Mouse (Mus musculus) heart, postnatal 0 days (tissue): Measurements from ENCODE around the gene Pi4ka. TPM values are rescaled to one million over a fixed set of nuclear protein-coding genes. Genes with fewer than 3 reads are reported as not detected.

Experiments
- ATAC-seq: fragments of 200-750 bp; cut with Nextera tagmentation; 2 replicates; pipeline ENCODE4 v1.8.0; 2017; ENCODE audit warnings: low read depth, moderate number of reproducible peaks, moderate library complexity; ENCODE audit not compliant: insufficient read depth
- DNase-seq: peaks from one replicate; pipeline ENCODE4 v3.0.0-alpha.2; 2016; ENCODE audit warnings: low spot score
- H3K27ac ChIP-seq: fragments of 300-500 bp; sonication (generic); 2 replicates; pipeline ENCODE4 v1.5.1; 2014; ENCODE audit warnings: low read depth, mild to moderate bottlenecking
- H3K27me3 ChIP-seq: fragments of 300-500 bp; sonication (generic); 2 replicates; pipeline ENCODE4 v1.6.1; 2014; ENCODE audit warnings: low read length, mixed read lengths; ENCODE audit not compliant: control insufficient read depth, insufficient read depth
- H3K36me3 ChIP-seq: fragments of 300-500 bp; sonication (generic); replicated peaks from 2 replicates; pipeline ENCODE4 v1.6.1; 2014; ENCODE audit warnings: low read length, mixed read lengths; ENCODE audit not compliant: control insufficient read depth, insufficient read depth
- H3K4me1 ChIP-seq: fragments of 300-500 bp; sonication (generic); 2 replicates; pipeline ENCODE4 v1.6.1; 2014; ENCODE audit warnings: antibody characterized with exemption; ENCODE audit not compliant: control insufficient read depth, insufficient read depth
- H3K4me2 ChIP-seq: fragments of 300-500 bp; sonication (generic); 2 replicates; pipeline ENCODE4 v1.6.1; 2014; ENCODE audit warnings: low read depth, mild to moderate bottlenecking, low read length, moderate library complexity
- H3K4me3 ChIP-seq: fragments of 300-500 bp; sonication (generic); 2 replicates; pipeline ENCODE4 v1.5.1; 2014; ENCODE audit warnings: low read depth, low read length
- H3K9ac ChIP-seq: fragments of 300-500 bp; sonication (generic); replicated peaks from 2 replicates; pipeline ENCODE4 v1.6.1; 2014; ENCODE audit warnings: low read depth, low read length, mixed read lengths
- H3K9me3 ChIP-seq: fragments of 300-500 bp; sonication (generic); replicated peaks from 2 replicates; pipeline ENCODE4 v1.6.1; 2016; ENCODE audit warnings: low read length; ENCODE audit not compliant: control insufficient read depth
- CTCF ChIP-seq: IDR thresholded peaks from 2 replicates; pipeline ENCODE4 v1.5.1; 2016; ENCODE audit warnings: antibody characterized with exemption, control low read depth, low read depth
- EP300 ChIP-seq: IDR thresholded peaks from 2 replicates; pipeline ENCODE4 v1.6.1; 2016; ENCODE audit warnings: antibody characterized with exemption, low read depth
- WGBS: fragments of 180-500 bp; shearing (Covaris S2); extraction: QIAGEN DNeasy Blood & Tissue Kit; methylation state at CpG from one replicate; pipeline ENCODE4 v1.1.7; 2014; 5-methylcytosine and 5-hydroxymethylcytosine counted together
- polyA plus RNA-seq: library from polyadenylated mRNA; unstranded; fragments of >200 nt; fragmentation: Nextera tagmentation; extraction: Ambion mirVana; gene quantifications from 2 replicates; pipeline ENCODE4 v1.2.1, GENCODE M21; 2015
- total RNA-seq: library from RNA; depleted of rRNA; stranded (reverse); fragments of >200 nt; gene quantifications from 2 replicates; pipeline ENCODE4 v1.2.3, GENCODE M21; 2014; ENCODE audit warnings: low replicate concordance

Gene Pi4ka
- total and polyA plus RNA-seq, 2 experiments from 2014 or later, result 18.5 to 60.0 TPM

DNA sequence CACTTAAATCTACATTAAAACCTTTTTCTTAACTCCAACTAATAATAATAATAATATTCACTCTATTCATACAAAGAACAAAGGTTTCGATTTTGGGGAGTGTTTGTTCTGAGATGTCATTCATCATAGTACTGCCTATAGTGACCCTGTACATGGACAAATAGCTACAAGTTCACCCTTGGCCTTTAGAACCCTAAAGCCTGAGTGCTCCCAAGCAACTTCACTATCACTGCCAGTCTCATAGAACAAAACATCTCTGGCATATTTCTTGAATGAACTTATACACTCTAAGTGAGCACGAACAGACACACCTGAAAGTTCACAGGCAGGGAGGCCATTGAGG, 60.3 kb downstream of the Pi4ka start:
- H3K36me3 ChIP-seq, result peaks cover 48% of the 10 kb centered on the region
- no peak overlapping the region for H3K4me2 ChIP-seq
- H3K4me3 ChIP-seq, result no peak overlapping the region
- no peaks in the 10 kb centered on the region for H3K4me1 ChIP-seq
- no peaks in the 10 kb centered on the region for H3K9me3 ChIP-seq
- WGBS, result 84% methylated on average over 2 of the region's 2 CpGs
- DNase-seq, result no peak
- H3K27ac ChIP-seq, result no peak overlapping the region
- no peak overlapping the region for H3K9ac ChIP-seq
- no peak for TF ChIP-seq CTCF
- TF ChIP-seq EP300, result no peak
- ATAC-seq, result no peak
- no peaks in the 10 kb centered on the region for H3K27me3 ChIP-seq

DNA sequence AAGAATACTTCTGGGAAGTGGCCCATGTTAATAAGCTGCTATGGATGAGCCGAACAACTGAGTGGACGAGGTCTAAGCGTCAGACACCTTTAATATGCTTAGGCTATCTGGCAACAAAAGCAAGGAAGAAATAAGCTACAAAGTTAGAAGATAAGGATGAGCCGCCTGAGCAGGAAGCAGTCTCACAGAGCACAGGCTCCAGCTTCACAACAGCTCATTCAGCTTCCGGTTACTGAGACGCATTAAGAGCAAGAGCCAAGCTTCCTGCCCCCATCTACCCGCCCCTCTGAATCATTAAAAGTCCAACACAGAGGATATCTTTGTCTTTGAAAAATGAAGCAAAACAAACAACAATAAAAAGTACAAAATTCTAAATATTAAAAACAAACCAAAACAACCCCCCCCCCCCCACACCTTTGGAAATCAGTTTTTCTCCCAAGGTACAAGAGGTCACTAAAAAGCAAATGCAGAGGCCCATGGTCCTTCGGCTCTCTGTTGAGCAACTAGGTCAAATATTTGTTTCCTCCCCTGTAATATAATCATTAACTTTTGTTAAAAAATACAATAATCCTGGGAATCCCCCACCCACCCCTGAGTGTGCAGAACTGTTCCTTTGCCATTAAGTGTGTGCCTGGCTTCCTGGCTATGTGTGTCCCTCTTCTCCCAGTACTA, 60.8 kb downstream of the Pi4ka start:
- Histone ChIP-seq H3K27ac (no peak overlapping the region), H3K27me3 (no peaks in the 10 kb centered on the region), H3K4me1 (no peaks in the 10 kb centered on the region), H3K4me3 (no peak overlapping the region), H3K36me3 (peaks cover 43% of the 10 kb centered on the region), H3K4me2 (no peak overlapping the region), H3K9me3 (no peaks in the 10 kb centered on the region), H3K9ac (no peak overlapping the region)
- 65% methylated on average over 8 of the region's 8 CpGs for WGBS
- DNase-seq, result peak; percentile 15
- TF ChIP-seq CTCF (no peak), EP300 (no peak)
- no peak for ATAC-seq

DNA sequence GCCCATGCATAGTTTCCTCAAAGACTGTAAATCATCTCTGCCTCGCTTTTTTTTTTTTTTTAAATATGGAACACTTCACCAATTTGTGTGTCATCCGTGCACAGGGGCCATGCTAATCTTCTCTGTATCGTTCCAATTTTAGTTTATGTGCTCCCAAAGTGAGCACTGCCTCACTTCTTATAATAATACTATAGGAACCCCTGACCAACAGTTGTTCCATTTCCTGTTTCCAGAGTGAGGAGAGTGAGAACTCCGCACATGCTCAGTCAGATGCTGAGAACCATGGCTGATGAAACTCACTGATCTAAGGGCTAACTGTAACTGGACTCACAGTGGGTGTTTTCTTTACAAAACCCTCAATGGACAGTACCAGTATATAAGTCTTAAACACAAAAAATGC, 64.3 kb downstream of the Pi4ka start:
- H3K36me3 ChIP-seq, result peaks cover 20% of the 10 kb centered on the region
- H3K27me3 ChIP-seq, result no peaks in the 10 kb centered on the region
- H3K4me1 ChIP-seq, result no peaks in the 10 kb centered on the region
- H3K9me3 ChIP-seq, result no peaks in the 10 kb centered on the region
- H3K4me2 ChIP-seq, result no peak overlapping the region
- no peak overlapping the region for H3K4me3 ChIP-seq
- H3K9ac ChIP-seq, result no peak overlapping the region
- no peak for TF ChIP-seq CTCF
- no peak for TF ChIP-seq EP300
- no peak overlapping the region for H3K27ac ChIP-seq
- 77% methylated on average over 4 of the region's 4 CpGs for WGBS
- ATAC-seq (no peak), DNase-seq (no peak)

DNA sequence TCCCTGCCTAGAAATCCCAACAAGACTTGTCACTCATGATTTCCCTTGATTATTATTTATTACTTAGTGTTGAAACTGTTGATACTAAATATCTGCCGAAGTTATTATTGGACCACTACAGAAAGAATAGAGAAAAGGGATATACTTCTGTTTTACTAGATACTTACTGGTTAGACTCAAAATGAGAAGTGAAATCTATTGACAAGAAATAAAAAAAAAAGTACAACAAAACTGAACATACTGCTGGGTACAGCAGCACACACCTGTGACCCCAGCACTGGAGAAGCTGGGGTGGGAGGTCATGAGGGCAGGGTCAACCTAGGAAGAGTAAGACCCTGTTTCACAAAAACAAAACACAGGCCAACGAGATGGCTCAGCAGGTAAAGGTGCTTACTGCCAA, 65.4 kb downstream of the Pi4ka start:
- Histone ChIP-seq H3K4me3 (no peak overlapping the region), H3K27me3 (no peaks in the 10 kb centered on the region), H3K9me3 (no peaks in the 10 kb centered on the region), H3K4me1 (no peaks in the 10 kb centered on the region), H3K9ac (no peak overlapping the region), H3K4me2 (no peak overlapping the region), H3K36me3 (peaks cover 25% of the 10 kb centered on the region), H3K27ac (no peak overlapping the region)
- DNase-seq (no peak), ATAC-seq (no peak)
- 82% methylated on average over 2 of the region's 2 CpGs for WGBS
- TF ChIP-seq EP300, result no peak
- no peak for TF ChIP-seq CTCF

DNA sequence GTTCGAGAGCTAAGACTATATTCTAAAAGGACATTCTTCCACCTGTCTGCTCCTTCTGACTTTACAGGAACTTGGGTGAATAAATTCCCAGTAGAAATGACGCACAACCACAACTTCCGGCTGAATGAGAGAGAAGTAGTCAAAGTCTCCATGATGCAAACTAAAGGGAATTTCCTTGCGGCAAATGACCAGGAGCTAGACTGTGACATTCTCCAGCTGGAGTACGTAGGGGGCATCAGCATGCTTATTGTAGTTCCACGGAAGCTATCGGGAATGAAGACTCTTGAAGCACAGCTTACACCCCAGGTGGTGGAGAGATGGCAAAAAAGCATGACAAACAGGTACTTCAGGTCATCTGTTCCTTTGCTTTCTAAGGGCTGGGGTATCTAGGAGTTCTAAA, 66.4 kb downstream of the Pi4ka start:
- H3K9me3 ChIP-seq, result no peaks in the 10 kb centered on the region
- TF ChIP-seq CTCF, result no peak
- no peak for TF ChIP-seq EP300
- H3K27ac ChIP-seq, result no peak overlapping the region
- H3K36me3 ChIP-seq, result peaks cover 25% of the 10 kb centered on the region
- no peaks in the 10 kb centered on the region for H3K4me1 ChIP-seq
- no peak overlapping the region for H3K4me3 ChIP-seq
- H3K4me2 ChIP-seq, result no peak overlapping the region
- ATAC-seq (no peak), DNase-seq (no peak)
- 78% methylated on average over 7 of the region's 7 CpGs for WGBS
- H3K27me3 ChIP-seq, result no peaks in the 10 kb centered on the region
- no peak overlapping the region for H3K9ac ChIP-seq

DNA sequence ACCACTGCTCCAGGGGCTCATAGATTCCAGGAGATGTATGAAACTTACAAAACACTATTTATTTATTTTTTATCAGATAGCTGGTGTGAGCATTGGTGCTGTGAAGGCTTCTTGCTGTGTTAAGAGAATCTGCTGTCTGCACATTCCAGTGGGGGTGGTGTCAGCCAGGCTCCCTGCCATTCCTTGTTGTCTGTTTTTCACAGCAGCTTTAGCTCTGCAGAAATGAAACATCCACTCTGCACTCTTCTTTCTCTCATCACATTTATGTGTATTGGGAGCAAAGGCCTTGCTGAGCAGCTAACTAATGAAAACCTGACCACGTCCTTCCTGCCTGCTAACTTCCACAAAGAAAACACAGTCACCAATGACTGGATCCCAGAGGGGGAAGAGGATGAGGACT, 70.0 kb downstream of the Pi4ka start:
- 48% methylated on average over 1 of the region's 1 CpGs for WGBS
- no peak overlapping the region for H3K4me3 ChIP-seq
- no peaks in the 10 kb centered on the region for H3K9me3 ChIP-seq
- no peaks in the 10 kb centered on the region for H3K27me3 ChIP-seq
- TF ChIP-seq CTCF (no peak), EP300 (no peak)
- no peak for ATAC-seq
- H3K36me3 ChIP-seq, result peaks cover 14% of the 10 kb centered on the region
- H3K4me2 ChIP-seq, result no peak overlapping the region
- no peak overlapping the region for H3K9ac ChIP-seq
- H3K27ac ChIP-seq, result no peak overlapping the region
- DNase-seq, result no peak
- no peaks in the 10 kb centered on the region for H3K4me1 ChIP-seq
